Mouse (Mus musculus) spleen, embryonic (tissue): ENCODE measurements around the gene Myh2.

Source experiments
- CTCF ChIA-PET: fragments of 350-600 bp; sonication (Branson Sonifier 250); formaldehyde crosslinking; loops from one replicate; lab custom pipeline; 2022; lab: Charles Lee

Gene Myh2

DNA sequence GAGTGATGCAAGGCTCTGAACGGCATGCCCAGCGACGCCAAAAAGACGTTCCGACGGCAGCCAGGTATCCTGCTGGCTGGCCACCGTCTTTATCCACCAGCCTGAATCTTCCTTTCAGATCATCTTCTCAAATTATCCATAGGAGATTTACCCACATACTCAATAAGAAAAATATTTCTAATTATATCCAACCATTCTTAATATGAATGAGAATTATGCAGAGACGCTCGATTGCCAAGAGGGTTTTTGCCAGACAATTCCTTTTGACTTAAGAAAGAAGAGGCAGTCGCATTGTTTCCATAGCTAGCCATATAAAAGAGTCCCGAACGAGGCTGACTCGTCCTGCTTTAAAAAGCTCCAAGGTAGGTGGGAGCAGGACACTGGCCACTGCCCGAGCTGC, at the start of gene Myh2:
Myh2 (plus strand) TSS at position 301 of the 400 bp plus-strand sequence.
- CTCF ChIA-PET: no interaction called here

DNA sequence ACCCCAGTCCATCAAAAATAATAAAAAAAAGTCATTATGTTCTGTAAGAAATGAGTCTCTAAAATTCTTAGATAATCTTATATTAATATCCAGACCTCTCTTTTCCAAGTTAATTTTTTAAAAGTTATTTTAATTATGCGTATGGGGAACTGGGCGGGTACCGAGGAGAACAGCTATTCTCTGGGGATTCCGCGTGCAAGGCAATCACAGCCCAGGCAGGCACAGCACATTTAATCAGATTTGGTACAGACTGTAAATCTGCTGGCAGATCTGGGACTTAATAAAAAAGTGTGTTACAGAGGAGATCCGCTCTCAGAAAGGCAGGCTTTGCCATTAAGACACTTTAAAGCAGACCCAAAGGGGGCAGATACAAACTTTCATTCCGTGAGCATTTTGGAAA, 45.9 kb upstream of the Myh2 start:
- CTCF ChIA-PET: no interaction called here

DNA sequence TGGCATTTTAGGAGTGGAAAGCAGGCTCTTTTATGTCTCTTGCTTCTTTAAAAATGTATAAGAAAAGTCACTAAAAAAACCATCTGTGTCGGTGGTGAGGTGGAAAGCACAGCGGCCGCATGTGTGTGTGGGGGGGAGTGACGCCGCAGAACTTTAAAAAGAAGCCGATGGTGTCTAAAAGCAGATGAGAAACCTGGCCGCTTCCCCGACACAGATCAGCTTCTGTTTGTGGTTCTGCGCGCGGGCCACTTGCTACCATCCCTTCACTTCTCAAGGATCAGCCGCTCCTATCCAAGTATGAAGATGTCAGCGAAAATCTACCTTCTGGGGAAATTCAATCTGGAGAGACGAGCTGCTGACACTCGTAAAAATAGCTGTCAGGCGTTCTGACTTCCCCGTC, 45.5 kb upstream of the Myh2 start:
- CTCF ChIA-PET: no interaction called here

DNA sequence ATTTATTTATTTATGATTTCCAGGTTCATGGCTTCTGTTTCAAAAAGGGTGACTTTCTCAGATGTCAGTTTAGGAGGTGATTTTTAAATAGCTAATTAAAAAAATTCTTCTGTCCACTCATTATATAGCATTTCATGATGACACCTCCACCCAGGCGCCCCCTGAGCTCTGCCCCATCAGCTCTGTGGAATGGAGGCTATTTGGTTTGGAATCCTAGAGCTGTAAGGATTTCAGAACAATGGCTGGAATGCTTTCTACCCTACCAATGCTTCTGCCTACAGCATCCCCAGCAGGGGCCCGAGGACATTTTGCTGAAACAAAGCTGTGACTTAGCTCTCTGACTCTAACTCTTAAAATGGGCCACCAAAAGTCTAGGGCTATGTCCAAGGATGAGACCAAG, 37.3 kb upstream of the Myh2 start:
- CTCF ChIA-PET: no interaction called here

DNA sequence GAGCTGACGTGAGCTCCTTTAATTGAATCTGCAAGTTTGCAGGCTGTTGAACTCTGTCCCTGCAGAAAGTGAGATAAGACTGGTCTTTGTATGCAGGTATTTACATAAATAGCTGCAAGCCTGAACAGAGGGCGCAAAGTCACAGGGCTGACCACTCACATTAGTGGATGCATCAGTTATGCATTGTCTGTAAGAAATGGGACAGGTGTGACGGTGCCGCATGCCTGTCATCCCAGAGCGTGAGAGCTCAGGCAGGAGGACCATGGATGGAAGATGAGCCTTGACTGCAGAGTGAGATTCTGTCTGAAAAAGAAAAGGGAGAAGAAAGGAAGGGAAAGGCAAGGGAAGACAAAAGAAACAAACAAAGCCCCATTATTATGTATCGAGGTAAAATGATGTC, 36.2 kb upstream of the Myh2 start:
- CTCF ChIA-PET: no interaction called here

DNA sequence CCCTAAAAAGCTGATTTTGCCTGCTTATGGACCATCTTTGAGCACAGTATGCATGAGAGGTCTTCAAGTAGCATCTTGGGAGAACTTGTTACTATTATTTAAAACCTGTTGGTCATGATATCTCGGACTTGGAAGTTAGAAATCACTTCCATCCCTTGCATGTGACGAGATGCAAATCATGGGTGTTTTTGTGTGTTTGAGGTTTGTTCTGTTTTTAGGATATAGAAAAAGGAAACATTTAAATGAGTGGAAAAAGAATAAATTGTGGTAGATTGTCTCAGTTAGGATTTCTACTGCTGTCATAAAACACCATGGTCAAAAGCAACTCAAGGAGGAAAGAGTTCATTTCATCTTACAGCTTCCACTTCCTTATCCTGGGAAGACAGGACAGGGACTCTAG, 35.3 kb upstream of the Myh2 start:
- CTCF ChIA-PET: no interaction called here

DNA sequence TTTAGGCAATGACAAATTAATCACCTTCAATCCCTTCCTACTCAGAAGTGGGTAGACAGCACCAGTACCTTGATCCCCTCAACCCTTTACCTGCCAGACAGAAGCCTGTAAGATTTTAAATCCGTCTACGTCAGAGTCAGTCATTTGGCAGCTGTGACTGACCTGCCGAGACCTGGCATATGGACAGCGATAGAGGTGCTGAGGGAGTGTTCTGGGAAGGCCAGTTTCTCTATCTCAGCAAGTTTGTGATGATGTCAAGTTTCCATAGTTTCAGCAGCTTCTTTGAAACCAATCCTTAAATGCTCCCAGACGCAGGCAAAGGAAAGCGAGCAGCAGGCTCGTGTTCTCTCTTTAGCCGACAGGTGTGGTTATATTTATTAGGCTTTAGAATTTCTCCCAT, 31.3 kb upstream of the Myh2 start:
- CTCF ChIA-PET: no interaction called here

DNA sequence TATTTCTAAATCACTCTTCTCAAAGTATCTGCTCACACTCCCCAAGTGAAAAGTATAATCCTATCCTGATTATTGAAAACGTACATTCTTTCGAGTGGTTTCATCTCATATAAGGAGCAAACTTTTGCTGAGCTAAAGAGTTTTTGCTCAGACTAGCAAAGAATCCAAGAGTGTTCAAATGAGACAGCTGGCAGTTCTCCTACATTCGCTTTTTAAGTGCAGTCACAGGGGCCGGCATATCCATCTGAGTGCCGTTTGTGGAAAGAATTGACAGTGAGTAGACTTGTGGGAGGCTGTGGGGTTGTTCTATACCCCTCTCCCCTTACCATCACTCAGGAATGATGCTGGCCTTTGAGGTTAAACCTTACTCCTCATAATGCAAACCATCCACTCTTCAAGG, 30.7 kb upstream of the Myh2 start:
- CTCF ChIA-PET: no interaction called here

DNA sequence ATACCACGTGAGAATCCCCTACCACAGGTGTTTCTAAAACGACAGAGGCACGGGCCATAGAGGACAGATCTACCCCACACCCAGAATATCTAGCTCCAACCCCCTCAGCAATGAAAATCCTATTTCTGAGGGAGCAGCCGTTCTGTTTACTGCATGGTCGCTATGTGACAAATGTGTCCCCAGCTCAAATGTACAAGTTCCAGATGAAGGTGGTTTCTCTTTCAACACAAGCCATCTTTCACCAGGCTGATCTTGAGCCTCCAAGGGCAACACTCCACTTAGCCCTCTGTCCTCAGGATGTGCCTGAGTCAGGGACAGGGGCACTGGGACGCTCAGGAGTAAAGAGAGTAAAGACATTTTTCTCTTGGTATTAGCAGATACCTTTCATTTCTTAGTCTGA, 29.8 kb upstream of the Myh2 start:
- CTCF ChIA-PET: no interaction called here

DNA sequence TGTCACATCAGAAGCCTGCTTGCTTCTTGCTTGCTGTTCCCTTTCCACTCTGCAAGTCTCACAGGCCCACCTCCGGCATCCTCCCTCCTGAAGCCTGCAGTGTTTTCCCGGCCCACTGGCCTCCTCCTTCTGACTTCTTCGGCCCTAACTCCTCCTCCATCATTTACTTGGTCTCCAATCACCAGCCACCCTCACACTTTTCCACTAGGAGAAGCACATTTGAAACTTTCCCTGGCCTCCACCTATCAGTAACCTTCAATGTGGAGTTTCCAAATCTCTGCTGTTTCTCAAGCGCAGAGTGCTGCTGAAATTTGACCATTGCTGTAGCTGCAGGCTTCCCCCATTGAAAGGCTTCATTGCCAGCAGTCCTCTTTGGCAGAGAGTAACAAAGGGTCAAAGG, 28.8 kb upstream of the Myh2 start:
- CTCF ChIA-PET: no interaction called here

DNA sequence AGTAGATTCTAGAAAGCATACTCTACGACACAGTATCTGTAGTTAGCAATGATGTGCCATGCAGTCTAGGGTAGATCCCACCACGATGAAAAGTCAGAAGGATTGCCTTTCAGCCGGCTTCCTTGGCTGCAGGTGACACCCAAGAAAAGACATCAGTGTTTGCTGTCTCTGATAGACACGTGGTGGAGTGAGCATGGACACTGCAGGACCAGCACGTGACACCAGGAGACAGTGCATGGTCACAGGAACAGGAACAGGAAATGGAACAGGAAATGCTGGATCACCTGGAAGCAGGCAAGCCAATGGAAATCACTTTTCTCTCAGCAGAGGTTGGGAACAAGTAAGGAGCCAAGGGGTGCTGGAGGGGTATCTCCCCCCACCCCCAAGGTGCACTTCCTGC, 27.8 kb upstream of the Myh2 start:
- CTCF ChIA-PET: no interaction called here

DNA sequence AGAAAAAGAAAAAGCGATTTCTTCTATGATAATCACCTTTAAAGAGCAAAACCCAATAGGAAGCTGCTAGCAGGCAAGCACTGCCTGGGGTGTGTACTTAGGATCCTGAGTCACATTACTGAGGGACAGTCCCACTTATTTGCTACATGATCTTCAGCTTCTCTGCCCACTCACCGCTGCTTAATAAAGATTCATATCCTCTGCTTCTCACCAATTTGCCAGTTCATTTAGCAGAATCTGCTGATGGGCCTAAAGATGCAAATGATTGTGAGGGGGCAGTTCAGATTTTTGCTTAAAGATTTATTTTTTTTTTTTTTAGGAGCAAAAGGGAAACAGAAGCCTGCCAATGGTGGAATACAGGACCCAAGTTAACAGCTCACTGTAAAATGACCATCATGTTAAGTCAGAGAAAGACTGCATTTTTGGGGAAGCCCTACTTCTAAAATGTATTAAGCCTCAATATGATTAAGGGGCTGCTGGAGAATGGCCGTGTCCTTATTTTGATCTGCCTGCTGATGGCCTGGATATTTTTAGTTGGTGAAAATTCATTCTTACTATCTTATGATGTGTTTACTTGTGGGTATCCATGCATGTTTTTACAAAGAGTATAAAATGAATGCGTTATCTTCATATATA, 26.8 kb upstream of the Myh2 start:
- CTCF ChIA-PET: no interaction called here

DNA sequence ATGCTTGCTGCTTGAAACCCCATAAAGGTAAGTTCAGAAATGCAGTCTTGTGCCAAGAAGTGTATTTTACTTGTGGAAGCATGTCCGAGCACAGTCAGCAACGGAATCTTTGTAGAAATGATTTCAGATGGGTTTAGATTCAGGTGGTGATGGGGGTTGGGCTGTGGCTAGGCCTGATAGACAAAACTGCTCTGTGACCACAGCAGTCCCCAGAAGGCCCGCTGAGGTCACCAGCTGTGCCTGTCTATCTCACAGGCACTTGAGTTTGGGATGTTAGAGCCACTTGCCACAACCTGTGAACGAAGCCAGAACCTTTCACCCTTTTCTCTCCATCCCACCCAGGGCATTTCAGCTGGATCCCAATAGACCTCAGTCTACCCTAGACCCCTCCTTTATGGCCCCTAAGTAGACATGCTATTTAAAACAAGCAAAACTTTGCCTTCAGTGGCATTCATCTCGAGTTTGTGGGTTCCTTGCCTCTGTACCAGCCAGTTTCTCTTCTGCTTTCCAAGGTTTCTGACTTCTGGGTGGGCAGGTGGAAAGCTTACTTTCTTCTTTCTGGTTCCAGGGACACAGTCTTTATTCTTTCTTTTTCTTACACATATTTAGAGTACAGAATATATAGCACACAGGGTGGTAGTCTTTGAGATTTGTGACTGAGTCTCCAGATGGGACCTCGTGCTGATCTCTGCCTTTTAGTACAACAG, 26.1 kb upstream of the Myh2 start:
- CTCF ChIA-PET: no interaction called here

DNA sequence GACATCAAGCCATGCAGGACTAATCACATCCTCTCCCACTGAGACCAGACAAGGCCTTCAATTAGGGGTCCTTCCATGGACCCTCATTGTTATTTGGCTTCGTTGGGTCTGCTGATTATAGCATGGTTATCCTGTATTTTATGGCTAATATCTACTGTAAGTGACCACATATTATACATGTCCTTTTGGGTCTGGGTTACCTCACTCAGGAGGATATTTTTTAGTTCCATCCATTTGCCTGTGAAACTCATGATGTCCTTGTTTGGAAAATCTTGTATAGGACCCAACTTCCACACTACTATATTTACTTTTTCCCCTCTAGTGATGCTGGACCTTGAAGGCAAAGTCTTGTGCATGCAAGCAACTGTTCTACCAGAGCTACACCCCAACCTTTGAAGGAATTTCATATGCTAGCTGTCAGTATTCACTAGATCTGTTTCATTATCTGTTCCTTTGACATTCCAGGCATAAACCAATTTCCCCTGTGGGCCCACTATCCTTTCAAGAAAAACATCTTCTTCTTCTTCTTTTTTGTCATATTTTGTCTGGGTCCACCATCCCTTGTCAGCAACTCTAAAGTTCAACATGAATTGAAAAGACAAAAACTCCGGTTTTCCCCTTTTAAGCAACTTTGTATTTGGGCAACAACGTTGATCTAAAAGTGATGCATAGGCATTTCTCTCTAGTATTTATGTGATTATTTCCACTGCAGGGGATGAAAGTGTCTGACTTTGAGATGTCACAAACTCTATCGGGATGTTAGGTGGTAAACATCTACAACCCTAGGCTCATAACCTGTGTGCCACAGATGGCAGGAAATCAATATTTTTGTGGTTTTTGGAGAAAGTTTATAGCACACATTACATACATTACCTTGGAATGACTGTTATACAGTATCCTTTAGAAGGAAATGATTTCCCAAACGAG, 25.1 kb upstream of the Myh2 start:
- CTCF ChIA-PET: no interaction called here

DNA sequence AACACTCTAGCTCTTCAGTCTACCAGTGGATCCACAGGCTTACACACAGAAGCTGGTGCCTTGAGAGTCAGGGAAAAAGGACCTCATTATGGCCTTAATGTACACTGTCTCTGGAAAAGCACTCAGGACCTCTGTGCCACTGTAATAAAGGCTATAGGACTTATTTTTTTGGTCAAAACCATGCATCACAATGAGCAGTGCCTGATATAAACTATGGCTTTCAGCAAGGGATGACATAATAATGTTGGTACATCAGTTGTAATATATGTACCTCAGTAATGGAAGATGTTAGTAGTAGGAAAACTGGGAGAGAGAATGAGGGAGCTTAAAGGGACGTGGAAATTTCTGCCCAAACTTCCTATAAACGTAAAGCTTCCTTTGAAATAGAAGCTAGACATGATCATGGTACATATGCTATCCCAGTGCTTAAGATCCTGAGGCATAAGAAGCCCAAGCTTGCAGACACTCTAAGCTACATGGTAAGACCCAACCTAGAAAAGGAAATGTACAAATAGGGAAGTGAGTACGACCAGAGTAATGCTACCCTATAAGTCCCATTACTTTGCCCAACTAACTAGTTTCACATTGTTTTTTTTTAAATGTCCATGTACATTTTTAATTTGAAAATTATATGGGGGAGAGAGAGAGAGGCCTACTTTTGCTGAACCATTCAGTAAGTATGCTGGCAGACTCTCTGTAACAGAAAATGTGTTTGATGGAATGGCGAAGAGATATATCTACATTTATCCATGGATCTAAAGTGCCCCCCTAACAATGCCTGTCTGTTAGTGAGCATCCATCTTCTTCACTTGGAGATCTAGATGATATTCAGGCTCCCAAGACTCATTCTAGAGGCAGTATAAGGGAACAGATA, 24.2 kb upstream of the Myh2 start:
- CTCF ChIA-PET: no interaction called here

DNA sequence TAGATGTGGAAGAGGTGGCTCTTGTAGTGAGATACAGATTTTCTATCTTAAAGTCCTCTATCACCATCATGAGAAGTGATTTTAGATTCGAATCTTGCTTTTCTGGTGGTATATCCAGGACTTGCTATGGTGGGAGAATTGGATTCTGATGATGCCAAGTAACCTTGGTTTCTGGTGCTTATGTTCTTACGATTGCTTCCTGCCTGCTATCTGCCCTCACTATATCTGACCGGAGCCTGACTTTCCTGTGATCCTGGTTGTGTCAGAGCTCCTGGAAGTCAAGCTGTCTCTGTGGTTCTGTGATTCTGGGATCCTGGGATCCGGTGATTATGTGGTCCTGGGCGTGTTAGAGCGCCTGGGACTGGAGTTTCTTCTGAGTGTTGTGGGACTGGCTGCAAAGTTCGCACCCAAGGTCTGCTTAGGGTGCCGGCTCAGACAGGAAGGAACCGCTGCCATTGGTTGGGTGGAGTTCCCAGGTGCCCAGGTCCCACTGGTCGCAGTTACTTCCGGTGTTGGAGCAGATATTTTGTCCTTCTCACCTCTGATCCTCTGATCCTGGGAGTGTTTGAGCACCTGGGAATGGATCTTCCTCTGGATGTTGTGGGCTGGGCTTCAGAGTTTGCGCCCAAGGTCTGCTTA, 23.4 kb upstream of the Myh2 start:
- CTCF ChIA-PET: no interaction called here

DNA sequence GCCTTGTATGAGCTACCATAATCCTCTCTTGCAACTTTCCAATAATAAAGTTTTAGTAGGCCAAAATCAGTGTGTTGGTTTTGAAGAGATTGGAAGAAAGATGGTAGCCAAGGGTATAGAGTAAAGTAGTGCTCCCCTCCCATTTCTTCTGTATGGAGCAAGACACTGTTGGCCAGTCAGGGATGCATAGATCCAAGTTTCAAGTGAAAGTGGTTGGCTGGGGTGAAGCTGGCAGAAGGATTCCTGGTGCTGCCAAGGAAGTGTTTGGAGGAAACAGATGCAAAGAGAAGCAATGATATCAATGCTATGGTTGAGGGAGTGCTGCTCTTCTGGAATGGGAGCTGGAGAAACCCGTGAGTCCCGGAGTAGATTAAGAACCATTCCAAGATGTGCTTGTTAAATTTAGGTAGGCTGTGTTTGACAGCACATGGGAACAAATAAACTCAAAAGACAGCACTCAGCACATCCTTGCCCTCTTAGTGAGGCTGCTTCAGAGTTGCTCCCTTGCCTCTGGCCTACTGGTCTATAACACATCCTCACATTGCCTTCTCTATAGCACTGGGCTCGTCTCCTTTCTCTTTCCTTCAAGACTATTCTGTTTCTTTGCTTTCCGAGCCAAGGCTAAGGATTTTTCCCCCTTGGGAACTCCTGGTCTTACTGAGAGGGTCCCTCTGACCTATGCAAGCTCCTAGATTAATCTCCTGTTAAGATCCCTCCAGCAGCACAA, 22.4 kb upstream of the Myh2 start:
- CTCF ChIA-PET: no interaction called here

DNA sequence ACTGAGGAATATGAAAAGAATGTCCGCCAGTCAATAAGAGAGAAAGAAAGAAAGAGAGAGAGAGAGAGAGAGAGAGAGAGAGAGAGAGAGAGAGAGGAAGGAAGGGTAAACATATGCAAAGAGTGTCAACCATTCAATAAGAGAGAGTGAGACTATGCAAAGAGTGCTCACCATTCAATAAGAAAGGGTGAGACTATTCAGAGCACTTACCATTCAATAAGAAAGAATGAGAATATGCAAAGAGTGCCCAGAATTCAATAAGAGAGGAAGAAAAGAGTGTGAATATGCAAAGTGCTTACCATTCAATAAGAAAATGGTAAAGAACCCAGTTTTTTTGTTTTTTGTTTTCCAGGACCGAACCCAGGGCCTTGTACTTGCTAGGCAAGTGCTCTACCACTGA, 20.6 kb upstream of the Myh2 start:
- CTCF ChIA-PET: interaction anchor here (0.6 kb wide), 1 partner anchor 40 kb away, joined by 7 read pairs; no protein-coding TSS in a partner anchor

DNA sequence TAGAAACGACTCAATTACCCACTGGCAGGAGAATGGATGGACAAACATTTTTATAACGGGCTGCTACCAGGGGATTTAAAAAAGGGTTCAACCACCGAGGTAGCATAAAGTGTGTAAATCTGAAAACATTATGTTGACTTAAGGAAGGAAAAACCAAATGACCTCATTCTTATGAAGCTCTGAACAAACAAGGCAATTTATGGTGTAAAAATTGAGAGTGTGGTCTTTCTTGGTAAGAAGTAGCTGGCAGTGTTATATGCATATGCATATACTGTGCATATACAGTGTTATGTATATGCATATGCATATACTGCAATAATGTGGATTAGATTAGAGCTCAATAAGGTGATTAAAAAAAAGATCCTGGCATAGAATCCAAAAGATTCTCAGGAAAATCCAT, 19.7 kb upstream of the Myh2 start:
- CTCF ChIA-PET: no interaction called here
